Mouse (Mus musculus): ENCODE data around the gene Cables2. TPM values are rescaled to one million over a fixed set of nuclear protein-coding genes. Genes with fewer than 3 reads are reported as not detected.

Gene Cables2
- 0.77 and 1.2 TPM in 2 replicates for polyA plus RNA-seq (2012)

DNA sequence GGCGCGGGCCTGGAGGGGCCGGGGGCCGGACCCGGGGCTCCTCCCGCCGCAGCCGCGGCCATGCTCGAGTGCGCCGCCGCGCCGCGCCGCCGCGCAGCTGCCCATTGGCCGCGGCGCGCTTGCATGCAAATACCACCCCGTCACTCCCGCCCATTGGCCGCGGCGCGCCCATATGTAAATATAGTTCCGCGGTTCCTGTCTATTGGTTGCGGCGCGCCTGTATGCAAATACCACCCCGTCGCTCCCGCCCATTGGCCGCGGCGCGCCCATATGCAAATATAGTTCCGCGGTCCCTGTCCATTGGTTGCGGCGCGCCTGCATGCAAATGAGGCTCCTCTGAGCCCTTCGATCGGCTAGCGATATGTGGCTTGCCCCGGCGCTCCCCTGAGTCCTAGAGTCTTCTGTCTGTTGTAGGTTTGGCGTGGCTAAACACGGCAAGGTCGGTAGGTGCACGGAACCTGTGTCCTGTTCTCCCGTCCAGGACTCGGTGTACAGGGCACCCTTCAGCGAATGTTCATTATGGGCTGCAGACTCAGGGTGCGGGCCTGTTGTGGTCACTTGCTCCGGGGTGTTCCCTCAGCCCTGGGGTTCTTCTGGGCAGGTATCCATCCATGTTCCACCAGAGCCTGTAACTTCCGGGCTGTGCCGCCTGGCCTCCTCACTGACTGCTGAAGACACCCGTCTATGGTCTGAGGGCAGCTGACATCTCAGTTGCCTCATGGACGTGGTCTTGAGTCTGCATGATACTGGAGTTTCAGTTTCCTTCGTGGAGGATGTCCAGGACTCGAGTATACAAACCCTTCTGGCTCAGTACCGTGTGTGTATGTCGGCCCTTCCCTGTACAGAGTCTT is at the start of gene Cables2:
TSS of gene Cables2 (minus strand) at position 103 of the 851 bp plus-strand sequence.
- no peaks in the 10 kb centered on the region for H3K9me3 ChIP-seq (ENCODE audit: control insufficient read depth, low read length)
- TF ChIP-seq TAL1 (IDR thresholded peaks at IDR 0.05; ENCODE audit: low read length) (no peak), GATA1 (IDR thresholded peaks at IDR 0.05; ENCODE audit: low read length) (peak; percentile 85)
- H3K27me3 ChIP-seq (ENCODE audit: control insufficient read depth) = peaks cover 4% of the 10 kb centered on the region
- H3K4me1 ChIP-seq (ENCODE audit: control insufficient read depth) = peaks cover 70% of the 10 kb centered on the region
- peak within 1 kb of the TSS; percentile 67 for H3K4me3 ChIP-seq (replicated peaks)
- peaks cover 35% of the 10 kb centered on the region for H3K36me3 ChIP-seq (ENCODE audit: control insufficient read depth)

DNA sequence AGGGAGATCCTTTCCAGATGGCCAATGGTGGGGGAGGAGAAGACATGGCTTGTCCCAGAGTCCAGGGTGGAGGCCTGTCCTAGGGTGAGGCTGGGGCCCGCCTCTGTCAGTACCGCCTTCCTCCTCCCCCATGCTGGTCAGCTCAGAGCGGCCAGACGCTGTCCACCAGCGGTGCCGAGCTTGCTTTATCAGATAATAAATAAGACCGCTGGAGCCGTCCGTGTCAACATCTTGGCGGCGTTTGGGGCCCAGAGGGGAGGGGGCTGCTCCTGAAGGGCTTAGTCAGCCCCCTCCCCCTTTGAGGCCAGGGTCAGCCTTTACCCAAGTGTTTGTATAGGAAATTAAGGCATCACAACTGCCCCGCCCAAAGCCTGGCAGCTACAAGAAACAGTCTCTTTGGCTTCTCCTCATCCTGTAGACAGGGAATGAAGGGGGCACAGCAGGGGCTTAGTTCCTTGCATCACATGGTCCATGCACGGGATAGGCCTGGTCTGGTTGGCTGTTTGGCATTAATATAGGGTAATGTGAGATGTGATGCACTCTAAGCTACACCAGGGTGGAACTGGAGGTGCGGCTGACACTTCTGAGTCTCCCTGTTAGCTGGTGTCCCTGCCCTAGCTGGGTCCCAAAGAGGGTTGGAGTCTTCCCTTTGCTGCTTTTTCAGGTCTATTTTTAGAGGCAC is 49.5 kb upstream of the Cables2 start:
- H3K4me3 ChIP-seq (replicated peaks) = no peak overlapping the region
- no peaks in the 10 kb centered on the region for H3K36me3 ChIP-seq (ENCODE audit: control insufficient read depth)

DNA sequence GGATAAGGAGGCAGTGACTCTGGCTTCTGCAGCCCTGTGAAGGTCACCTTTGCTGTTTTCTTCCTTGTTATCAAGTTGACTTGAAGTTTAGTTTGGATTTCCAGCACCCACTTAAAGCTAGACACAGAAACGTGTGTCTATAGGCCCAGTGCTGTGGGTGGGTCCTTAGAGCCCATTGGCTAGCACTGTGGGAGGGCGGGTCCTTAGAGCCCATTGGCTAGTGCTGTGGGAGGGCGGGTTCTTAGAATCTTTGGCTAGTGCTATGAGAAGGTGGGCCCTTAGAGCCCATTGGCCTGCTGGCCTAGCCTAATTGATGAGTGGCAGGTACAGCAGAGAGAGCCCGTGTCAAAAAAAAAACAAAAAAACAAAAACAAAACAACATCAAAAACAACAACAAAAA is 46.9 kb upstream of the Cables2 start:
- Histone ChIP-seq H3K27me3 (ENCODE audit: control insufficient read depth) (no peaks in the 10 kb centered on the region), H3K4me1 (ENCODE audit: control insufficient read depth) (no peaks in the 10 kb centered on the region), H3K36me3 (ENCODE audit: control insufficient read depth) (no peaks in the 10 kb centered on the region), H3K4me3 (replicated peaks) (no peak overlapping the region), H3K9me3 (ENCODE audit: control insufficient read depth, low read length) (no peaks in the 10 kb centered on the region)
- no peak for TF ChIP-seq GATA1 (IDR thresholded peaks at IDR 0.05; ENCODE audit: low read length)
- no peak for TF ChIP-seq TAL1 (IDR thresholded peaks at IDR 0.05; ENCODE audit: low read length)

More for the DNA sequence above, 49.5 kb upstream of the Cables2 start:
- TF ChIP-seq GATA1 (IDR thresholded peaks at IDR 0.05; ENCODE audit: low read length) (no peak), TAL1 (IDR thresholded peaks at IDR 0.05; ENCODE audit: low read length) (no peak)
- Histone ChIP-seq H3K4me1 (ENCODE audit: control insufficient read depth) (no peaks in the 10 kb centered on the region), H3K27me3 (ENCODE audit: control insufficient read depth) (no peaks in the 10 kb centered on the region), H3K9me3 (ENCODE audit: control insufficient read depth, low read length) (no peaks in the 10 kb centered on the region)

DNA sequence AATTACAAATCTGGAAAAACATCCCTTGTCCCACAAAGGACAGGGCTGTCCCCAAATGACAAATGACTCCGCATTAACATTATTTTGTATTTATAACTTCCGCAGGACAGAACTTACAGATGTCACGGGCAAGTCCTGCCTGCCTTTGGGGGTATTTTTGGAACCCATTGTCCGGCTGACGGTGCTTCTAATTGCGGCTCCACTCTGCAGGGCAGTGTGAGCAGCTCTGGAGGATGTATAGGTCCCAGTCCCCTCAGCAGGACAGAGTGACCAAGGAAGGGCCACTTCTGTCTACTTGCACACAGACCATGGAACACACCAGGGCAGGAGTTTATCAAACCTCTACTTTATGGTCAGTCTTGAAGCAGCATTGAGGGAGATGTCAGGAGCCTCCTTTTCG is 44.3 kb upstream of the Cables2 start:
- Histone ChIP-seq H3K4me3 (replicated peaks) (no peak overlapping the region), H3K27me3 (ENCODE audit: control insufficient read depth) (no peaks in the 10 kb centered on the region)

DNA sequence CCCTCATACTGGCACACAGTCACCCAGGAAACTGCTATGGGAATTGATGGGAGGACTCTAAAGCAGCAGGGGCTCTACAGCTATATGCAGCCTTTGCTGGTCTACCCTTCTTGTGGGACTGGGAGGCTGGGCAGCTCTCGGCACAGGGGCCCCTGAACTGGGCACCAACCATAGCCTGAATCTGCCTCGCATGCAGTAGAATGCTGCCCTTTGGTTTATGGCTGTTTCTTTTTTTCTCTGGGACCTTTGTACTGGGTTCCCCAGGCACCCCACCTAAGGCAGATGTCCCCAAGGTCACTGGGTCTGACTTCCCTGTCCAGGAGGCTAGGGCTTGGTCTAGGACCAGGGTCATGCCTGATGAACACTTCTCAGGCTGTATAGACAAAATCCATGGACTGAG is 41.0 kb upstream of the Cables2 start:
- Histone ChIP-seq H3K27me3 (ENCODE audit: control insufficient read depth) (no peaks in the 10 kb centered on the region), H3K4me3 (replicated peaks) (no peak overlapping the region), H3K36me3 (ENCODE audit: control insufficient read depth) (no peaks in the 10 kb centered on the region), H3K9me3 (ENCODE audit: control insufficient read depth, low read length) (no peaks in the 10 kb centered on the region), H3K4me1 (ENCODE audit: control insufficient read depth) (no peaks in the 10 kb centered on the region)
- no peak for TF ChIP-seq TAL1 (IDR thresholded peaks at IDR 0.05; ENCODE audit: low read length)
- TF ChIP-seq GATA1 (IDR thresholded peaks at IDR 0.05; ENCODE audit: low read length) = no peak

More for the DNA sequence above, 44.3 kb upstream of the Cables2 start:
- TF ChIP-seq TAL1 (IDR thresholded peaks at IDR 0.05; ENCODE audit: low read length) (no peak), GATA1 (IDR thresholded peaks at IDR 0.05; ENCODE audit: low read length) (no peak)
- H3K9me3 ChIP-seq (ENCODE audit: control insufficient read depth, low read length) = no peaks in the 10 kb centered on the region
- no peaks in the 10 kb centered on the region for H3K36me3 ChIP-seq (ENCODE audit: control insufficient read depth)
- H3K4me1 ChIP-seq (ENCODE audit: control insufficient read depth) = no peaks in the 10 kb centered on the region

DNA sequence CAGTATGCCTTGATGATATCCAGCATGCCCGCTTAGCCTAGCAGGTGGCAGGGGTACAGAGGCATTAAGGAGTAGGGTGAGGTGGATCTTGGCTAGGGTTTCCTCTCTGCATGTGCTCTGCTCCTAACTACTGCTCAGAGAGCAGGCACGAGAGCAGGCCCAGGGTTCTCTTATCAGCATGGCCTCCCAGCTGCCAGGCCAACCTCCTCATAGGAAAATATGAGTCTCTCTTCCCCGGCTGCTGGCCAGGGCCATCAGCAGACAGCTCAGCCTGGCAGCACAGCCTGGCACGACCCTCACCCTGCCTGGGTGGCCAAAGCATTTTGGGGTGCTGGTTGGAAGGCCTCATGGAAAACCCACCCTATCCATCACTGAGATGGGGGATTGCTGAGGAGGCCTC is 37.9 kb upstream of the Cables2 start:
- H3K36me3 ChIP-seq (ENCODE audit: control insufficient read depth) = no peaks in the 10 kb centered on the region
- H3K4me1 ChIP-seq (ENCODE audit: control insufficient read depth) = no peaks in the 10 kb centered on the region
- H3K27me3 ChIP-seq (ENCODE audit: control insufficient read depth) = no peaks in the 10 kb centered on the region
- TF ChIP-seq TAL1 (IDR thresholded peaks at IDR 0.05; ENCODE audit: low read length) (no peak), GATA1 (IDR thresholded peaks at IDR 0.05; ENCODE audit: low read length) (no peak)
- H3K9me3 ChIP-seq (ENCODE audit: control insufficient read depth, low read length) = no peaks in the 10 kb centered on the region
- H3K4me3 ChIP-seq (replicated peaks) = no peak overlapping the region

DNA sequence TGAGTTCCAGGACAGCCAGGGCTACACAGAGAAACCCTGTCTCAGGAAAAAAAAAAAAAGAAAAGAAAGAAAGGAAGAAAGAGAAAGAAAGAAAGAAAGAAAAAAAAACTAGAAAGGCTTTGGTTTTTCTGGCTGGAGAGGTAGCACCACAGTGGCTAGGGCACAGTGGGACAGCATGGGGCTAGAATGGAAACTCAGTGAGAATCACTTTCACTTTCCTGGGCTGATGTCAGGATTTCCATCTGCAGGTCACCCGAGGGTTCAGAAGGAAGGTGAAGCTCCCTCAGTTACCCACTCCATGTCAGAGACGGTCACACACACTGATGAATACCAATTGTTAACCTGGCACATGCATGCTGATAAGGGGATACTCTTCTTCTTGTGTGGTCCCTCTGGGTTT is 34.4 kb upstream of the Cables2 start:
- no peaks in the 10 kb centered on the region for H3K27me3 ChIP-seq (ENCODE audit: control insufficient read depth)
- no peaks in the 10 kb centered on the region for H3K9me3 ChIP-seq (ENCODE audit: control insufficient read depth, low read length)
- H3K4me3 ChIP-seq (replicated peaks) = no peak overlapping the region
- H3K36me3 ChIP-seq (ENCODE audit: control insufficient read depth) = no peaks in the 10 kb centered on the region
- H3K4me1 ChIP-seq (ENCODE audit: control insufficient read depth) = no peaks in the 10 kb centered on the region
- TF ChIP-seq TAL1 (IDR thresholded peaks at IDR 0.05; ENCODE audit: low read length) (no peak), GATA1 (IDR thresholded peaks at IDR 0.05; ENCODE audit: low read length) (no peak)

DNA sequence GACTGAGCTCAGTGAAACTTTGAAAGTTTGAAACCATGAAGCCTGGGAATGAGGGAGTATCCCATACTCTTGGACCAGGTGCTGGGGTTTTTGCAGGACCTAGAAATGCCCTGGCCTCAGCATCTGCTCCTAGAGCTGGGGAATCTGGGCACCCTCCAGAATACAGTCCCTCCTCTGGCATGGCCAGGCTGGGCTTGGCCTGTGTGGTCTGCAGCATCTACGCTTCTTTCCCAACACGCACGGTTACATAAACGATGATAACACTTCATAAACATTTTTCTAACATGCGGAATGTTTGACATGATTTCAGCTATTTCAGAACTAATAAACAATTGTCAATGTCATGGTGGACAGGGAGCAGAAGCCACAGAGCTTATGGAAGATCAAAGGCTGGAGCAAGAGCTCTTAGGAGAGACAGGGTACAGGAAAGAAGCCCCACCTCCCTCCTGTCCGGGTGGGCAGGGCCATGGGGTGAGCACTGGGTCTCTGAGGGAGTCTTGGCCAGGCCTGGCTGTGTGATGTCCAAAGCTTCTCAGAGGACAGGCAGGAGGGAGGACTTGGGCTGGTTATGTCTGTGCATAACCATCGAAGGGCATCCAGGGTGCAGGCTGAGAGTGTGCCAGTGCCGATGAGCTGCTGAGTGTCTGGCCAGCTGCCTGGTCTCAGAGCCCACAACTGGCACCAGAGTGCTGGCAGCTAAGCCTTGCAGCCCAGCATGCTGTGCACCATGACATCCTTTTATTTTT is 33.3 kb upstream of the Cables2 start:
- H3K4me3 ChIP-seq (replicated peaks) = no peak overlapping the region
- TF ChIP-seq TAL1 (IDR thresholded peaks at IDR 0.05; ENCODE audit: low read length) = no peak
- TF ChIP-seq GATA1 (IDR thresholded peaks at IDR 0.05; ENCODE audit: low read length) = no peak
- no peaks in the 10 kb centered on the region for H3K36me3 ChIP-seq (ENCODE audit: control insufficient read depth)
- no peaks in the 10 kb centered on the region for H3K9me3 ChIP-seq (ENCODE audit: control insufficient read depth, low read length)
- H3K27me3 ChIP-seq (ENCODE audit: control insufficient read depth) = no peaks in the 10 kb centered on the region
- H3K4me1 ChIP-seq (ENCODE audit: control insufficient read depth) = no peaks in the 10 kb centered on the region

DNA sequence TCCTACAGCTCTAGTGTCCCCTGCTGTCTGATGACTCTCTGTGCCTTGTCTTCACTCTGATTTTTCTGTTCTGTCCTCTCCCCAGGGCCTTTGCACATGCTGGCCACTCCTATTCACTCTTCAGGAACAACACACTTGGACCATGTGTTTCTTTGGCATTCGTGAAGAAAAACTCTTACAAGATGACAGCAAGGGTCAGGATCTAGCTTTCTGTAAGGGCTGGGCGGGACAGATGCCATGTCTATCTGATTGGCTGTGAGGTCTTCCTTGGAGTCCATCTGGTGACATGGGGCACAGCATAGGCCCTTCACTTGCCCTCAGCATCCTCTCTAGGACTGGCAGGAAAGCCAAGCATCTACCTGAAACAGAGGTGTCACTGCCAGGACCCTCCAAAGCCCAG is 32.7 kb upstream of the Cables2 start:
- Histone ChIP-seq H3K36me3 (ENCODE audit: control insufficient read depth) (no peaks in the 10 kb centered on the region), H3K9me3 (ENCODE audit: control insufficient read depth, low read length) (no peaks in the 10 kb centered on the region), H3K27me3 (ENCODE audit: control insufficient read depth) (no peaks in the 10 kb centered on the region), H3K4me1 (ENCODE audit: control insufficient read depth) (no peaks in the 10 kb centered on the region), H3K4me3 (replicated peaks) (no peak overlapping the region)
- TF ChIP-seq GATA1 (IDR thresholded peaks at IDR 0.05; ENCODE audit: low read length) = no peak
- no peak for TF ChIP-seq TAL1 (IDR thresholded peaks at IDR 0.05; ENCODE audit: low read length)
